Mouse (Mus musculus): ENCODE results near the gene Lcp1. TPM values are rescaled to one million over a fixed set of nuclear protein-coding genes. Genes with fewer than 3 reads are reported as not detected.

Gene Lcp1
- total and polyA plus RNA-seq, 3 experiments: 258 to 777 (median 373) TPM

DNA sequence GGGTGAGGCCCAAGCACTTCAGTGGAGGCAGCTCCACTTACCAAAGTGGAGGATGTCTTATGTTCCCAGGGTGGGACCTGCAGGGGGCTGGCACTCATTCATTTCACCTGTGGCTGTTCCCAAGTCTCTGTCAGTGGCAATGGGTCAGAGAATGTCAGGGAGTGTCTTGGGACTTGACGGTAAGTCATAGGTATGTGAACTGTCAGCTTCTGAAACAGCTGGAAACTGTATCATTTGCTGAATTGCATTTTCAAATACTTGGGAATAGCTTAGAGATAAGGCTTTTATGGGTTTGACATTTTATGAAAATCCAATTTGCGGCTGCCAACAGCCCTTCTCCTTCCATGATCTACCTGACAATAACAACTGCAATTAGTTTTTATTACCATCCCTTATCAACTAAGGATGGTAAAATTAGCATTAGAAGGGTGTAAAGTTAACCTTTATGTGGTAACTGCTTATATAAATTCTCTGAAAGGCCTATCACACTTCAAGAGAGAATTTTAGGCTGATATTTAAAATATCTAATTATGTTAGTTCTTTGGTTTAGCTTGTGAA, 34.8 kb downstream of the Lcp1 start:
- Histone ChIP-seq H3K27ac (ENCODE audit: insufficient read depth, low read depth) (no peak overlapping the region), H3K27me3 (replicated peaks) (no peaks in the 10 kb centered on the region), H3K36me3 (replicated peaks in 1 of 2; ENCODE audit: control insufficient read depth in 1 of 2, insufficient read depth in 1 of 2, low read length in 1 of 2) (no peaks in the 10 kb centered on the region), H3K9me3 (replicated peaks; ENCODE audit: low read length) (peaks cover 2% of the 10 kb centered on the region), H3K79me2 (replicated peaks; ENCODE audit: control insufficient read depth, extremely low read depth, insufficient read depth, poor library complexity, severe bottlenecking) (no peaks in the 10 kb centered on the region), H3K4me3 (replicated peaks in 1 of 3; ENCODE audit: low read depth in 2 of 3, low read length in 2 of 3, poor library complexity in 1 of 3) (no peak overlapping the region), H3K4me2 (ENCODE audit: insufficient read depth, low read depth, poor library complexity, severe bottlenecking) (no peak overlapping the region), H3K4me1 (ENCODE audit: control insufficient read depth in 1 of 2, insufficient read depth in 2 of 2) (peaks cover 3 to 16% of the 10 kb centered on the region in 2 experiments; a peak in 2 of 4 replicates), H3K9ac (ENCODE audit: insufficient read depth, low read depth) (no peak overlapping the region)
- TF ChIP-seq POLR2A (IDR thresholded peaks at IDR 0.05; ENCODE audit: low read depth, low read length) (no peak), HCFC1 (IDR thresholded peaks at IDR 0.05; ENCODE audit: low read depth, low read length) (no peak), MAZ (IDR thresholded peaks at IDR 0.05; ENCODE audit: low read depth, low read length) (no peak), JUN (IDR thresholded peaks at IDR 0.05; ENCODE audit: insufficient read depth, low read depth, low read length) (no peak), NRF1 (IDR thresholded peaks at IDR 0.05; ENCODE audit: low read depth, low read length) (no peak), MXI1 (IDR thresholded peaks at IDR 0.05; ENCODE audit: low read depth, low read length) (no peak), GABPA (IDR thresholded peaks at IDR 0.05; ENCODE audit: insufficient replicate concordance, low read depth, low read length) (no peak), RAD21 (IDR thresholded peaks at IDR 0.05; ENCODE audit: low read depth, low read length) (no peak), CHD2 (IDR thresholded peaks at IDR 0.05; ENCODE audit: low read length) (no peak), MAFK (IDR thresholded peaks at IDR 0.05; ENCODE audit: insufficient replicate concordance, low read length) (no peak), BHLHE40 (IDR thresholded peaks at IDR 0.05; ENCODE audit: low read depth, low read length) (no peak), MAX (IDR thresholded peaks at IDR 0.05; ENCODE audit: low read length) (no peak), USF1 (IDR thresholded peaks at IDR 0.05; ENCODE audit: low read depth, low read length) (no peak), UBTF (IDR thresholded peaks at IDR 0.05; ENCODE audit: low read depth, low read length) (no peak), EP300 (IDR thresholded peaks at IDR 0.05; ENCODE audit: low read length) (no peak)
- dilution Hi-C loops (cut with MboI; ENCODE audit: extremely low pct_ligation_motif_present, extremely low pct_unique_long_range_greater_than_20kb, low sequenced_read_pairs): no loop called here
- DNase-seq (ENCODE audit: extremely low read depth): no peak
- in situ Hi-C loops (cut with MboI; ENCODE audit: low pct_ligation_motif_present, low pct_unique_long_range_greater_than_20kb, low sequenced_read_pairs): no loop called here

- Histone ChIP-seq H3K9me3 (replicated peaks; ENCODE audit: low read length) (peaks cover 2% of the 10 kb centered on the region), H3K9ac (ENCODE audit: insufficient read depth, low read depth) (no peak overlapping the region), H3K79me2 (replicated peaks; ENCODE audit: control insufficient read depth, extremely low read depth, insufficient read depth, poor library complexity, severe bottlenecking) (no peaks in the 10 kb centered on the region), H3K4me3 (replicated peaks in 1 of 3; ENCODE audit: low read depth in 2 of 3, low read length in 2 of 3, poor library complexity in 1 of 3) (no peak overlapping the region), H3K4me2 (ENCODE audit: insufficient read depth, low read depth, poor library complexity, severe bottlenecking) (no peak overlapping the region), H3K27me3 (replicated peaks) (no peaks in the 10 kb centered on the region), H3K36me3 (replicated peaks in 1 of 2; ENCODE audit: control insufficient read depth in 1 of 2, insufficient read depth in 1 of 2, low read length in 1 of 2) (no peaks in the 10 kb centered on the region), H3K27ac (ENCODE audit: insufficient read depth, low read depth) (no peak overlapping the region), H3K4me1 (ENCODE audit: control insufficient read depth in 1 of 2, insufficient read depth in 2 of 2) (peaks cover 3 to 33% of the 10 kb centered on the region in 2 experiments; a peak in 2 of 4 replicates)
- no peak for DNase-seq (ENCODE audit: extremely low read depth)
- TF ChIP-seq BHLHE40 (IDR thresholded peaks at IDR 0.05; ENCODE audit: low read depth, low read length): no peak
- TF ChIP-seq MAX (IDR thresholded peaks at IDR 0.05; ENCODE audit: low read length): no peak
- TF ChIP-seq TBP (conservative IDR thresholded peaks at IDR 0.05; ENCODE audit: low read depth, low read length): no peak
- TF ChIP-seq ZC3H11A (IDR thresholded peaks at IDR 0.05; ENCODE audit: low read depth, low read length): no peak
- no peak for TF ChIP-seq CHD2 (IDR thresholded peaks at IDR 0.05; ENCODE audit: low read length)
- no peak for TF ChIP-seq PAX5 (IDR thresholded peaks at IDR 0.05; ENCODE audit: low read length)
- no peak for TF ChIP-seq CHD1 (IDR thresholded peaks at IDR 0.05; ENCODE audit: low read depth, low read length)
- TF ChIP-seq ELF1 (IDR thresholded peaks at IDR 0.05; ENCODE audit: low read depth, low read length): no peak
- no peak for TF ChIP-seq SIN3A (IDR thresholded peaks at IDR 0.05; ENCODE audit: low read length)
- TF ChIP-seq UBTF (IDR thresholded peaks at IDR 0.05; ENCODE audit: low read depth, low read length): no peak
- TF ChIP-seq GABPA (IDR thresholded peaks at IDR 0.05; ENCODE audit: insufficient replicate concordance, low read depth, low read length): no peak
- no peak for TF ChIP-seq JUND (conservative IDR thresholded peaks at IDR 0.05; ENCODE audit: low read depth, low read length)
- TF ChIP-seq NELFE (IDR thresholded peaks at IDR 0.05; ENCODE audit: low read depth, low read length): no peak
- no peak for TF ChIP-seq USF2 (conservative IDR thresholded peaks at IDR 0.05; ENCODE audit: low read depth, low read length)
- no peak for TF ChIP-seq RCOR1 (conservative IDR thresholded peaks at IDR 0.05; ENCODE audit: low read depth, low read length)
- TF ChIP-seq SMC3 (IDR thresholded peaks at IDR 0.05; ENCODE audit: low read depth, low read length): no peak
- no peak for TF ChIP-seq JUN (IDR thresholded peaks at IDR 0.05; ENCODE audit: insufficient read depth, low read depth, low read length)
- no peak for TF ChIP-seq MYC (IDR thresholded peaks at IDR 0.05; ENCODE audit: low read depth, low read length)
- dilution Hi-C loops (cut with MboI; ENCODE audit: extremely low pct_ligation_motif_present, extremely low pct_unique_long_range_greater_than_20kb, low sequenced_read_pairs): no loop called here
- in situ Hi-C loops (cut with MboI; ENCODE audit: low pct_ligation_motif_present, low pct_unique_long_range_greater_than_20kb, low sequenced_read_pairs): no loop called here
Measured at GRCm38 (mm10) chr14:75168501-75168900, 37.6 kb downstream of the Lcp1 start.
